Mouse (Mus musculus) limb, embryonic 11.5 days (tissue): ENCODE results near the gene Hsd11b1. TPM values are rescaled to one million over a fixed set of nuclear protein-coding genes. Genes with fewer than 3 reads are reported as not detected.
"Not testable (repeated sequence)": the region's sequence is repeated elsewhere in the genome, so short reads cannot be mapped to it uniquely, and the experiment has no call there.

Experiments
- ATAC-seq: fragments of 200-750 bp; cut with Nextera tagmentation; 2 replicates; pipeline ENCODE4 v1.8.0; 2017; ENCODE audit warnings: low read depth; ENCODE audit not compliant: insufficient number of reproducible peaks, low FRiP score, low TSS enrichment
- DNase-seq: peaks from one replicate; pipeline ENCODE4 v3.0.0-alpha.2; 2015; ENCODE audit warnings: low spot score
- H3K27ac ChIP-seq: fragments of 300-500 bp; sonication (generic); replicated peaks from 2 replicates; pipeline ENCODE4 v1.5.1; 2014; ENCODE audit warnings: low read depth, mild to moderate bottlenecking, low read length
- H3K27me3 ChIP-seq: fragments of 300-500 bp; sonication (generic); 2 replicates; pipeline ENCODE4 v1.6.1; 2014; ENCODE audit warnings: mild to moderate bottlenecking, low read length, mixed read lengths; ENCODE audit not compliant: control insufficient read depth, insufficient read depth
- H3K36me3 ChIP-seq: fragments of 300-500 bp; sonication (generic); 2 replicates; pipeline ENCODE4 v1.6.1; 2014; ENCODE audit warnings: mild to moderate bottlenecking, low read length, moderate library complexity, mixed read lengths; ENCODE audit not compliant: control insufficient read depth, insufficient read depth
- H3K4me1 ChIP-seq: fragments of 300-500 bp; sonication (generic); 2 replicates; pipeline ENCODE4 v1.6.1; 2014; ENCODE audit warnings: low read length, mixed read lengths; ENCODE audit not compliant: control insufficient read depth, insufficient read depth
- H3K4me2 ChIP-seq: fragments of 300-500 bp; sonication (generic); 2 replicates; pipeline ENCODE4 v1.6.1; 2014; ENCODE audit warnings: low read depth, mild to moderate bottlenecking, moderate library complexity; ENCODE audit not compliant: severe bottlenecking
- H3K4me3 ChIP-seq: fragments of 300-500 bp; sonication (generic); 2 replicates; pipeline ENCODE4 v1.5.1; 2014; ENCODE audit warnings: low read depth, low read length
- H3K9ac ChIP-seq: fragments of 300-500 bp; sonication (generic); 2 replicates; pipeline ENCODE4 v1.6.1; 2014; ENCODE audit warnings: mild to moderate bottlenecking, low read length
- H3K9me3 ChIP-seq: fragments of 300-500 bp; sonication (generic); 2 replicates; pipeline ENCODE4 v1.6.1; 2016; ENCODE audit warnings: low read length; ENCODE audit not compliant: control insufficient read depth
- WGBS: fragments of 180-500 bp; shearing (Covaris S2); extraction: QIAGEN DNeasy Blood & Tissue Kit; methylation state at CpG from one replicate; pipeline ENCODE4 v1.1.7; 2014; 5-methylcytosine and 5-hydroxymethylcytosine counted together
- polyA plus RNA-seq: library from polyadenylated mRNA; unstranded; fragments of >200 nt; fragmentation: Nextera tagmentation; extraction: Ambion mirVana; gene quantifications from 2 replicates; pipeline ENCODE4 v1.2.1, GENCODE M21; 2014

The Hsd11b1 gene
- polyA plus RNA-seq, 1 experiment from 2014 or later: 0.23 TPM

DNA sequence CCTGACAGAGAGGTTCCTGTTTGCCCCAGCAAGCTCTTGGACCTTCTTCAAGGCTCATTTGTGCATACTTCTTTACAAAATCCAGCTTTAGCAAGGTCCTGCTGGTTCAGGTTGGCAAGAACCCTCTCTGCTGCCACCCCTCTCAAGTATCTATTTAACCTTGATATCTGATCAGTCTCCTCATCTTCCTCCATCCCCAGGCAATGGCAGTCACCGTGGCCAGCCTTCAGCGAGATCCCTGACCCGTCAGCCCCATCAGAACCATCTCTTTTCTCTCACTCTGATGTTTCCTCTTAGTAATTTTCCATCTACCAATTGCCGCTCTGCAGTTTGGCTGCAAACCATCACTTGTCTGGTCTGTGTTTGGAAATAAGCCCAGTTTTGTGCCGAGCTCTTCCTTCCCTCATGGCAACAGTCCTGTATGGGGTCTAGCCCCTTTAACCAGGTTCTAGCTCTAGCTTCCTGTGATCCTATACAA lies 7.2 kb downstream of the Hsd11b1 start:
- Histone ChIP-seq H3K9me3 (no peaks in the 10 kb centered on the region), H3K4me1 (no peaks in the 10 kb centered on the region), H3K27me3 (no peaks in the 10 kb centered on the region), H3K4me2 (no peak overlapping the region), H3K36me3 (no peaks in the 10 kb centered on the region), H3K9ac (no peak overlapping the region), H3K27ac (no peak overlapping the region), H3K4me3 (no peak overlapping the region)
- ATAC-seq: no peak
- WGBS: 76% methylated on average over 5 of the region's 5 CpGs
- DNase-seq: no peak

DNA sequence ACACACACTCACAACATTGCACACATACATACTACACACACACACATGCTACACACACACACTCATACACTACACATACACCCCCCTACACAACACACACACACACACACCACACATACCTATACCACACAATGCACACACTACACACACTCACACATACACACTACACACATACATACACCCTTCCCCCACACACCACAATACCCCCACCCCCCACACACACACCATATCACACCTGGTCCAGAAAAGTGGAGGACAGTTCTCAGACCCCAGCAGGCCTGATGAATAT lies 7.6 kb downstream of the Hsd11b1 start:
- no peaks in the 10 kb centered on the region for H3K27me3 ChIP-seq
- ATAC-seq (no peak), DNase-seq (no peak)
- no peaks in the 10 kb centered on the region for H3K4me1 ChIP-seq
- H3K4me2 ChIP-seq: no peak overlapping the region
- H3K27ac ChIP-seq: no peak overlapping the region
- H3K9me3 ChIP-seq: no peaks in the 10 kb centered on the region
- no peaks in the 10 kb centered on the region for H3K36me3 ChIP-seq
- H3K4me3 ChIP-seq: no peak overlapping the region
- H3K9ac ChIP-seq: no peak overlapping the region; the same call in 1 of the 2 replicates

DNA sequence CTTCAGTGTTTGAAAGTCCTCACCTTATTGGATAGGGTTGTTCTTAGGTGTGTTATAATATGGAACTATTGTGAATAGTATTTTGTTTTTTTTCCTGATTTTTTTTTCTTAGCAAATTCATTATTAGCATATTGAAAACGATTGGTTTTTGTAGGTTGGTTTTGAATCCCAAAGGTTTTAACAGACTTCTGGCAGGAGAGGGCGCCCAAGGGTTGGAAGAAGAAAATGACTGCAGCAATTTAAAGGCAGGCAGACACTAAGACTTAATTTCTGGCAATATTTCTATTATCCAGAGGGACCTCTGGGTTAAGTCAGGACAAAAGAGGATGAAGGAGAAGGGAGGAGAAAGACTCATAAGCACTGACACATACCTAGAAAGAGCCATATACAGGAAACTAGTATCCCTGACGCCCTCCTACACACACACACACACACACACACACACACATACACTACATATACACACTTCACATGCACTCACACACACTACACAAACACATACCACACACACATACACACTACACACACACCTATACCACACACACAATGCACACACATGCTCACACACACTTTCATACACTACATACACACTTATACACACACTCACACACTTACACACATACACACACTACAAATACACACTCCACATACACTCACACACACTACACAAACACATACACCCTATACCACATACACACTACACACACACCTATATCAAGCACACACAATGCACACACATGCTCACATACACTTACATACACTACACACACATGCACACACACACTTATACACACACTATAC lies 8.2 kb downstream of the Hsd11b1 start:
- no peak overlapping the region for H3K4me3 ChIP-seq
- 25% methylated on average over 3 of the region's 3 CpGs for WGBS
- no peaks in the 10 kb centered on the region for H3K36me3 ChIP-seq
- no peak overlapping the region for H3K27ac ChIP-seq
- H3K4me1 ChIP-seq: no peaks in the 10 kb centered on the region
- H3K4me2 ChIP-seq: no peak overlapping the region
- no peaks in the 10 kb centered on the region for H3K9me3 ChIP-seq
- no peak overlapping the region; the same call in 1 of the 2 replicates for H3K9ac ChIP-seq
- ATAC-seq: no peak
- DNase-seq: peak; percentile 68
- no peaks in the 10 kb centered on the region for H3K27me3 ChIP-seq

DNA sequence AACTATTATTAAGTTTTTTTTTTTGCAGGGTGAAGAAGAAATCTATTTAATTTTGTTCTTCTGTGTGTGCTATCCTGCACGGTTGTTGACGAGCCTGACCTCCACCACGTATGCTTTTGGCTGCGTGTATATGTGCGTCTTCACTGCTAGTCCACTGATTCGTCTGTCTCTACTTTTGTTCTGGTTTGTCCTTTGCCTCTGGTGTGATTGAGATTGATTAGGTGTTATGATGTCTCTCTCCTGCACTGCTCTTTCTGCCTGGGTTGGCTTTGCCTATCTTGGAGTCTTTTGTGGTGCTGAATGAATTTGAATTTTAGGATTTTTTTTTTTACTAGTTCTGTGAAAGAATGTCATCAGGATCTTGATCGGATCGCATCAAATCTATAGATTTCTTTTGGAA lies 8.8 kb downstream of the Hsd11b1 start:
- ATAC-seq (no peak), DNase-seq (no peak)
- 51% methylated on average over 8 of the region's 8 CpGs for WGBS

DNA sequence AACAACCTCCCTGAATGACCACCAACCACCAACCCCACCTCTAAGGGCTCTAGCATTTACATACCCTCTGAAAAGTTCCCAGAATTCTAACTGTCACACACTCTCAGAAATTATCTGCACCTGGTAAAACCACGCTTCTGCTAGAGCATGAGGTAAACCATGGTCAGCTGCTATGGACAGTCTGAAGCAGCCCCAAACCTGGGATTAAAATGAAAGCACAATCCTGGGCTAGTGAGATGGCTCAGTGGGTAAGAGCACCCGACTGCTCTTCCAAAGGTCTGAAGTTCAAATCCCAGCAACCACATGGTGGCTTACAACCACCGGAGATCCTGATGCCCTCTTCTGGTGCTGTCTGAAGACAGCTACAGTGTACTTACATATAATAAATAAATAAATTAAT lies 10.0 kb downstream of the Hsd11b1 start:
- not testable (repeated sequence) for H3K27ac ChIP-seq, ATAC-seq, H3K9me3 ChIP-seq, DNase-seq, H3K9ac ChIP-seq, H3K4me2 ChIP-seq, H3K27me3 ChIP-seq, H3K4me1 ChIP-seq, H3K4me3 ChIP-seq, H3K36me3 ChIP-seq
- 74% methylated on average over 3 of the region's 3 CpGs for WGBS

More for the DNA sequence above, 8.8 kb downstream of the Hsd11b1 start:
- H3K36me3 ChIP-seq: no peaks in the 10 kb centered on the region
- H3K4me2 ChIP-seq: no peak overlapping the region
- H3K4me3 ChIP-seq: no peak overlapping the region
- no peak overlapping the region for H3K9ac ChIP-seq
- no peaks in the 10 kb centered on the region for H3K9me3 ChIP-seq
- H3K4me1 ChIP-seq: no peaks in the 10 kb centered on the region
- H3K27ac ChIP-seq: no peak overlapping the region
- no peaks in the 10 kb centered on the region for H3K27me3 ChIP-seq

DNA sequence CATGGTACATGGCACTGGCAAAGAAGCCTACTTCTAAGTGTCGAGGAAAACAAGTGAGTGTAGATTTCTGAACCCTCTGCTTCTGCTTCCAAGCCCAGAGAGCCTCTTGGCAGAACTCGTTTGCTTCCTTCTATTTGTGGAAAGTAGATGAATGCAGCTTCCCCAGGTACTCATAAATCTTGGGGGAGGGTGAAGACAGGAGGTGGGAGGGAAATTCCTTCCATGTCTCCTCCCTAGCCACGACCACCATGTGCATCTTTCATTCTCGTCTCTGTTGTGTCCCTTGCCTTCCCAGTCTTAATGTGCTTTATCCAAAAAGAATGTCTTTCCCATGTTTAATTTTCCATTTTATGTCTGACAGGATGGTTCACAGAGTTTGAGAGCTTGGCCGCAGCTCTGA lies 11.3 kb downstream of the Hsd11b1 start:
- no peaks in the 10 kb centered on the region for H3K4me1 ChIP-seq
- no peak overlapping the region for H3K4me3 ChIP-seq
- 27% methylated on average over 5 of the region's 5 CpGs for WGBS
- ATAC-seq: no peak
- no peaks in the 10 kb centered on the region for H3K27me3 ChIP-seq
- no peaks in the 10 kb centered on the region for H3K9me3 ChIP-seq
- DNase-seq: no peak
- H3K27ac ChIP-seq: no peak overlapping the region
- no peak overlapping the region for H3K9ac ChIP-seq
- H3K36me3 ChIP-seq: no peaks in the 10 kb centered on the region
- H3K4me2 ChIP-seq: no peak overlapping the region

DNA sequence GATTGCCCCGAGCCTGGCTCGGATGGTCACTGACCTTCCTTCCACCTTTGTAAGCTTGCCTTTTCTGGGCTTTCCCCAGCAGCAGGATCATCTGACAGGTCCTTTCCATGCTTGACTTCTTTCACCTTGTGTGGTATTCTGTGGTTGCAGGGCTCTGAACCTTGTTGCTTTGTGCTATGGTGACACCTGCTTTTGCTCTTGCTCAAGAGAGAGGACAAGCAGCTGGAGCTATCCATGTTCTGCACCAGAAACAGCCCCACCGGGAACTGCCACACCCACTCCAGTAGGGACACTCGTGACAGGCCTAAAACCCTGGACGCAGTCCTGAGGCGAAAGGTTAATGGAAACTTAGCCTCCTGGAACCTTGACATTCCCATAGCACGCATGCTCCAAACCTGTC lies 12.5 kb downstream of the Hsd11b1 start:
- no peak for DNase-seq
- no peaks in the 10 kb centered on the region for H3K4me1 ChIP-seq
- WGBS: 84% methylated on average over 7 of the region's 7 CpGs
- H3K27ac ChIP-seq: no peak overlapping the region
- no peak overlapping the region for H3K4me2 ChIP-seq
- H3K27me3 ChIP-seq: no peaks in the 10 kb centered on the region
- H3K9ac ChIP-seq: no peak overlapping the region
- ATAC-seq: no peak
- H3K9me3 ChIP-seq: no peaks in the 10 kb centered on the region
- no peak overlapping the region for H3K4me3 ChIP-seq
- no peaks in the 10 kb centered on the region for H3K36me3 ChIP-seq

DNA sequence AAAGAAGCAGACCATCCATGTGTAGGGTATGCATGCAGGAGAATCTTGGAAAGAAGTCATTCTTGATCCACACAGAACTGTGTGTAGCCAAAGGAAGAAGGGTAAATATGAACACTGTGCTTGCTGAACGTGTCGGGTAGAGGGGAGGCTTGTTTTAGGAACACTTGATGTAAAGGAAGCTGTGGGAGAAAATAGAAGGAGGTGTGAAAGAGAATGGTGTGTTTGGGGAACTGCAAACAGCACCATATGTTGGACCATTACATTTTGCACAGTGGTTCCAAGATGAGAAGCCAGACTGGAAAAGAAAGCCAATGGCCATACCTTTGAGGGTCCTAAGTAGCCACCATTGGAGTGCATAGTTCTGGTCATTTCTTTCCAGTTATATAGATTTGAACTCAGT lies 13.8 kb downstream of the Hsd11b1 start:
- WGBS: 83% methylated on average over 2 of the region's 2 CpGs
- H3K4me2 ChIP-seq: no peak overlapping the region
- H3K4me3 ChIP-seq: no peak overlapping the region
- ATAC-seq (no peak), DNase-seq (no peak)
- no peak overlapping the region for H3K27ac ChIP-seq
- no peaks in the 10 kb centered on the region for H3K36me3 ChIP-seq
- H3K9ac ChIP-seq: no peak overlapping the region
- no peaks in the 10 kb centered on the region for H3K4me1 ChIP-seq
- H3K27me3 ChIP-seq: no peaks in the 10 kb centered on the region
- H3K9me3 ChIP-seq: no peaks in the 10 kb centered on the region

DNA sequence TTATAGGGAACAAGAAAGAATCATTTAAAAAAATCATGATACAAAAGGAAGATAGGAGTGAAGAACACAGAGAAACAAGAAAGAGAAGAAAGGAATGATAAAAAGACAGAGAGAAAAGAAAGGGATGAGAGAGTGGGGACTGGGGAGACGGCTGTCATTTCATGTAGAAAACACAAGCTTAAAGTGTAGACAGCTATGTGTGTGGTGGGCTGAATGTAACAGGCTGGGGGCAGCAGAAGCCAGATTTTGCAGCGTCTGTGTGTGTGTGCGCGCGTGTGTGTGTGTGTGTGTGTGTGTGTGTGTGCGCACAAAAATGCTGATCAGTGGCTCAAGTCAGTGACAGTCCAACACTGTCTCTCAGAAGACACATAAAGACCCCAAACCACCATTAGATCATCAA lies 19.6 kb downstream of the Hsd11b1 start:
- no peaks in the 10 kb centered on the region for H3K4me1 ChIP-seq
- no peak overlapping the region for H3K27ac ChIP-seq
- 78% methylated on average over 6 of the region's 6 CpGs for WGBS
- no peaks in the 10 kb centered on the region for H3K27me3 ChIP-seq
- no peak overlapping the region for H3K9ac ChIP-seq
- no peak for ATAC-seq
- DNase-seq: no peak
- no peaks in the 10 kb centered on the region for H3K9me3 ChIP-seq
- H3K4me3 ChIP-seq: no peak overlapping the region
- H3K4me2 ChIP-seq: no peak overlapping the region
- no peaks in the 10 kb centered on the region for H3K36me3 ChIP-seq
